Mouse (Mus musculus) stomach, embryonic 14.5 days (tissue): ENCODE measurements at regions not wholly inside any gene's neighbourhood (a gene's known extent, or its start where the extent isn't known, plus 50 kb on each side); places are given as distances from the start of the nearest gene placed in this dataset.

ENCODE experiments used
- ATAC-seq: fragments of 200-750 bp; cut with Nextera tagmentation; 2 replicates; pipeline ENCODE4 v1.8.0; 2017; ENCODE audit warnings: low read depth, moderate TSS enrichment; ENCODE audit not compliant: insufficient number of reproducible peaks, insufficient read depth, low FRiP score
- H3K27ac ChIP-seq: fragments of 300-500 bp; sonication (generic); 2 replicates; pipeline ENCODE4 v1.5.1; 2014; ENCODE audit warnings: mild to moderate bottlenecking, low read length, moderate library complexity, mixed read lengths
- H3K27me3 ChIP-seq: fragments of 300-500 bp; sonication (generic); 2 replicates; pipeline ENCODE4 v1.6.1; 2014; ENCODE audit warnings: low read length, control low read depth, mixed read lengths; ENCODE audit not compliant: control insufficient read depth, insufficient read depth
- H3K36me3 ChIP-seq: fragments of 300-500 bp; sonication (generic); 2 replicates; pipeline ENCODE4 v1.6.1; 2014; ENCODE audit warnings: mild to moderate bottlenecking, control low read depth, low read length, moderate library complexity, mixed read lengths; ENCODE audit not compliant: control insufficient read depth, insufficient read depth
- H3K4me1 ChIP-seq: fragments of 300-500 bp; sonication (generic); 2 replicates; pipeline ENCODE4 v1.6.1; 2014; ENCODE audit warnings: low read length, control low read depth, mixed read lengths; ENCODE audit not compliant: control insufficient read depth, insufficient read depth
- H3K4me2 ChIP-seq: fragments of 300-500 bp; sonication (generic); replicated peaks from 2 replicates; pipeline ENCODE4 v1.6.1; 2014; ENCODE audit warnings: low read depth, low read length, control low read depth
- H3K4me3 ChIP-seq: fragments of 300-500 bp; sonication (generic); 2 replicates; pipeline ENCODE4 v1.5.1; 2014; ENCODE audit warnings: low read depth, low read length, control low read depth
- H3K9ac ChIP-seq: fragments of 300-500 bp; sonication (generic); replicated peaks from 2 replicates; pipeline ENCODE4 v1.6.1; 2014; ENCODE audit warnings: low read depth, mild to moderate bottlenecking, control low read depth, low read length, moderate library complexity, mixed read lengths
- H3K9me3 ChIP-seq: fragments of 300-500 bp; sonication (generic); 2 replicates; pipeline ENCODE4 v1.6.1; 2016; ENCODE audit warnings: low read depth, low read length, control low read depth; ENCODE audit not compliant: control insufficient read depth
- WGBS: fragments of 180-500 bp; shearing (Covaris S2); extraction: QIAGEN DNeasy Blood & Tissue Kit; methylation state at CpG from one replicate; pipeline ENCODE4 v1.1.7; 2014; 5-methylcytosine and 5-hydroxymethylcytosine counted together

GRCm38 (mm10) chr13:117152655-117153054 lies 55.7 kb upstream of the Emb start:
- 88% methylated on average over 7 of the region's 7 CpGs for WGBS
- Histone ChIP-seq H3K4me2 (no peak overlapping the region), H3K36me3 (no peaks in the 10 kb centered on the region), H3K27me3 (no peaks in the 10 kb centered on the region), H3K9me3 (no peaks in the 10 kb centered on the region), H3K27ac (no peak overlapping the region), H3K4me3 (no peak overlapping the region), H3K4me1 (no peaks in the 10 kb centered on the region), H3K9ac (no peak overlapping the region)
- no peak for ATAC-seq

GRCm38 (mm10) chr13:117143828-117144227 lies 64.5 kb upstream of the Emb start:
- 52% methylated on average over 6 of the region's 6 CpGs for whole genome bisulfite sequencing

GRCm38 (mm10) chr13:117143255-117143654 lies 65.1 kb upstream of the Emb start:
- no peak for ATAC-seq
- Histone ChIP-seq H3K9ac (no peak overlapping the region), H3K9me3 (no peaks in the 10 kb centered on the region), H3K4me1 (no peaks in the 10 kb centered on the region), H3K27me3 (no peaks in the 10 kb centered on the region), H3K4me2 (no peak overlapping the region), H3K36me3 (no peaks in the 10 kb centered on the region), H3K4me3 (no peak overlapping the region), H3K27ac (no peak overlapping the region)
- 73% methylated on average over 4 of the region's 4 CpGs for whole genome bisulfite sequencing

More at GRCm38 (mm10) chr13:117143828-117144227, 64.5 kb upstream of the Emb start:
- Histone ChIP-seq H3K27ac (no peak overlapping the region), H3K9ac (no peak overlapping the region), H3K27me3 (no peaks in the 10 kb centered on the region), H3K4me3 (no peak overlapping the region), H3K4me1 (no peaks in the 10 kb centered on the region), H3K9me3 (no peaks in the 10 kb centered on the region), H3K36me3 (no peaks in the 10 kb centered on the region), H3K4me2 (no peak overlapping the region)
- ATAC-seq = no peak

- Histone ChIP-seq H3K4me2 (no peak overlapping the region), H3K9me3 (no peaks in the 10 kb centered on the region), H3K4me3 (no peak overlapping the region), H3K27ac (no peak overlapping the region), H3K36me3 (no peaks in the 10 kb centered on the region), H3K4me1 (no peaks in the 10 kb centered on the region), H3K9ac (no peak overlapping the region), H3K27me3 (no peaks in the 10 kb centered on the region)
- ATAC-seq = no peak
- 73% methylated on average over 3 of the region's 3 CpGs for WGBS
These were observed 74.0 kb upstream of the Emb start for GRCm38 (mm10) chr13:117134352-117134751.

- ATAC-seq = no peak
- 50% methylated on average over 1 of the region's 1 CpGs for WGBS
- H3K27ac ChIP-seq = no peak overlapping the region
- H3K36me3 ChIP-seq = no peaks in the 10 kb centered on the region
- H3K27me3 ChIP-seq = no peaks in the 10 kb centered on the region
- H3K9ac ChIP-seq = no peak overlapping the region
- H3K9me3 ChIP-seq = no peaks in the 10 kb centered on the region
- no peak overlapping the region for H3K4me2 ChIP-seq
- H3K4me1 ChIP-seq = no peaks in the 10 kb centered on the region
- no peak overlapping the region for H3K4me3 ChIP-seq
These were observed 76.2 kb upstream of the Emb start for GRCm38 (mm10) chr13:117132123-117132522.

GRCm38 (mm10) chr13:117127813-117128549 lies 80.4 kb upstream of the Emb start:
- no peaks in the 10 kb centered on the region for H3K9me3 ChIP-seq
- H3K4me1 ChIP-seq = no peaks in the 10 kb centered on the region
- no peak overlapping the region for H3K4me3 ChIP-seq
- H3K36me3 ChIP-seq = no peaks in the 10 kb centered on the region
- no peaks in the 10 kb centered on the region for H3K27me3 ChIP-seq
- WGBS = 62% methylated on average over 12 of the region's 12 CpGs
- no peak overlapping the region for H3K4me2 ChIP-seq
- ATAC-seq = no peak
- no peak overlapping the region for H3K27ac ChIP-seq
- H3K9ac ChIP-seq = no peak overlapping the region

GRCm38 (mm10) chr13:117127116-117127728 lies 81.1 kb upstream of the Emb start:
- H3K4me1 ChIP-seq = no peaks in the 10 kb centered on the region
- H3K9ac ChIP-seq = no peak overlapping the region
- H3K27me3 ChIP-seq = no peaks in the 10 kb centered on the region
- no peaks in the 10 kb centered on the region for H3K36me3 ChIP-seq
- no peaks in the 10 kb centered on the region for H3K9me3 ChIP-seq
- no peak overlapping the region for H3K4me2 ChIP-seq
- no peak overlapping the region for H3K27ac ChIP-seq
- no peak for ATAC-seq
- 65% methylated on average over 10 of the region's 10 CpGs for WGBS
- no peak overlapping the region for H3K4me3 ChIP-seq

GRCm38 (mm10) chr13:117119636-117120035 lies 88.7 kb upstream of the Emb start:
- no peak for ATAC-seq
- Histone ChIP-seq H3K27ac (no peak overlapping the region), H3K9ac (no peak overlapping the region), H3K27me3 (no peaks in the 10 kb centered on the region), H3K4me2 (no peak overlapping the region), H3K36me3 (no peaks in the 10 kb centered on the region), H3K4me3 (no peak overlapping the region), H3K4me1 (no peaks in the 10 kb centered on the region), H3K9me3 (no peaks in the 10 kb centered on the region)
- WGBS = 62% methylated on average over 4 of the region's 4 CpGs
